Mouse (Mus musculus) adrenal gland, adult (tissue): ENCODE measurements around the gene Bcor.

Experiments used
- DNase-seq, 2 experiments: peaks; one replicate each; pipeline ENCODE4 v3.0.0; 2022 to 2023; ENCODE audit warnings: low spot score in 1 of 2; ENCODE audit not compliant: inconsistent age in 2 of 2

The Bcor gene

GRCm38 (mm10) chrX:12151996-12152904, 7.9 kb downstream of the Bcor start:
- peak in 1 of 2 experiments; percentile 34 for DNase-seq

- DNase-seq, result peak; percentile 41 to 59
Observed at GRCm38 (mm10) chrX:12151269-12151995, 8.7 kb downstream of the Bcor start.

DNA sequence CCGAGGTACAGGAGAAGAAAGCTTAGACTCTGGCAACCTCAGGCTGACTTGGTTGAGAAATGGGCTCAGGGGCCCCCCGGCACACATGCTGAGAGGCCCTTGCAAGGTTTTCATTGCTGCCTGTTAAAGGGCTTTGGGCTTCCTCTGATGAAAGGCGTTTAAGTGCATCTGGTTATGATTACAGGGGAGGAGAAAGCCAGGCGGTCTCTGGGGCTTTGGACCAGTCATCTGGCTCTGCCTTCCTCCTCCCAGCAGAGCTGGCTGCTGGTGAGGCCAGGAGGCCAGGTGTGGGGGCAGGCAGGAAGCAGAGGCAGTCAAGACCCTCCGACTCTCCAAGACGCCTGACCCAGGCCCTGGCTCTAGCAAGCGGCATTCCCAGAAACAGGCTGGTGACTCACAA, 9.7 kb downstream of the Bcor start:
- DNase-seq, result peak in 1 of 2 experiments; percentile 44

DNA sequence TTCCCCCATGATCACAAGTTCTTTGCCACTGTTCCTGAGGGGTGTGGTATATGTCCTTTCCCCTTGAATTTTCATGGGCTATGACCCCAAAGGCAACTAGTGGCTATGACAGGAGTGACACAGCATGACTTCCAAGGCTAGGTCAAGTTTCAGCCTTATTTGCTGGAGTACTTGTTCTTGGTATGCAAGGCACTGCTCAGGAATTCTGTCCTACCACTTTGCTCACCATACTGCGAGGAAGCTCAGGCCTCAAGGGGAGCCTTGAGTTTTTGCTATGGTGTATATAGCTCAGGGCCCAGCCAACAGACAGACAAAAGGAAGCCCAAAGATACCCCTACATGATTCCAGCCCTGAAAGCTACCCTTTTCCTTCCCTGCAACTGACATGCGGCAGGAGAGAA, 13.9 kb downstream of the Bcor start:
- no peak for DNase-seq

- DNase-seq, result no peak
Observed at GRCm38 (mm10) chrX:12142832-12143231, 17.3 kb downstream of the Bcor start.

- peak; percentile 39 to 73 for DNase-seq
Observed at GRCm38 (mm10) chrX:12140086-12140740, 19.9 kb downstream of the Bcor start.

GRCm38 (mm10) chrX:12138266-12138665, 21.9 kb downstream of the Bcor start:
- DNase-seq, result no peak

GRCm38 (mm10) chrX:12137121-12137521, 23.0 kb downstream of the Bcor start:
- DNase-seq, result peak in 1 of 2 experiments; percentile 31

- DNase-seq, result peak; percentile 72 to 87
Observed at GRCm38 (mm10) chrX:12136261-12137101, 23.7 kb downstream of the Bcor start.

- peak; percentile 82 to 87 for DNase-seq
Observed at GRCm38 (mm10) chrX:12135121-12136111, 24.7 kb downstream of the Bcor start.

DNA sequence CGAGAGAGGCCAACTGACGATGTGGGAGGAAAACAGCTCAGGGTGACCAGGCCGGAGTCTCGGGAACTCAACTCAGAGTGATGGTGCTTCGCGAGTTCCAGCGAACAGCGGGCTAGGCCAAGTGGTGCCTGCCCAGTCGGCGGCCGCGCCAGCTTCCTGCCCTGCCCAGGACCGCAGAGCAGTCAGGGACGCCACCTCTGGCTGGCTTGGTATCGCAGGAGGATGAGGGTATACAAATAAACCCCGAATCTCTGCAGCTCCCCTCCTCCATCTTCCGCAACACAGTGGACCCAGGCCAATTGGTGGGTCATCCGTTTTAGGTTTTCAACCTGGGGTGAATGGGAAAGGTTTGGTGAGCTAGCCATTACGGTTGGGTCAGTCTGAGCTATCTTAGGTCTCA, 25.6 kb downstream of the Bcor start:
- DNase-seq, result peak; percentile 79 to 83

DNA sequence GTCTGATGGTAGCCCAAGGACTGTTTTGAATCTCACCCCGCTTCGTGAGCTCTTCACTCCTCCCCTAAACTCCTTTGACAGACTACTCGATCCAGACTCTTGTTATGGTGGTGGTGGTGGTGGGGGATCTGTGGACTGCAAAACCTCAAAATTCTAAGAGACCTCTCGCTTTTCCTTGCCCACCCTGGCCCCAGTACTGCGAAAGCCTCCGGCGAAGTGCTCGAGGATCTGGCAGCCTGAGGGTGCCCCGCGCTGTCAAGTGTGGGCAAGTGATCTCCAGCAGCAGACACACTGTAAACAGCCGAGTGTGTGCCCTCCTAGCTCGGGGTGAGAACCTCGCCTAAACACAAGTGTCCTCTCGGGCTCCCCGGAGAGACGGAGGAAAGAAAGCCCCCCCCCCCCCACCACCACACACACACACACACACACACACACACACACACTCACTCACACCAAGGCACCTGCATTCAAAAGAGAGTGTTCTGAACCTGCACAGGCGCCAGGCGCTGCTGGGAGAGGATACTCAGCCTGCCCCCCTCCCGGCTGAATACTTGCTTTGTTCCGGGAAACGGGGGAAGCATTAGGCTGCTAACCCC, 26.2 kb downstream of the Bcor start:
- no peak for DNase-seq

DNA sequence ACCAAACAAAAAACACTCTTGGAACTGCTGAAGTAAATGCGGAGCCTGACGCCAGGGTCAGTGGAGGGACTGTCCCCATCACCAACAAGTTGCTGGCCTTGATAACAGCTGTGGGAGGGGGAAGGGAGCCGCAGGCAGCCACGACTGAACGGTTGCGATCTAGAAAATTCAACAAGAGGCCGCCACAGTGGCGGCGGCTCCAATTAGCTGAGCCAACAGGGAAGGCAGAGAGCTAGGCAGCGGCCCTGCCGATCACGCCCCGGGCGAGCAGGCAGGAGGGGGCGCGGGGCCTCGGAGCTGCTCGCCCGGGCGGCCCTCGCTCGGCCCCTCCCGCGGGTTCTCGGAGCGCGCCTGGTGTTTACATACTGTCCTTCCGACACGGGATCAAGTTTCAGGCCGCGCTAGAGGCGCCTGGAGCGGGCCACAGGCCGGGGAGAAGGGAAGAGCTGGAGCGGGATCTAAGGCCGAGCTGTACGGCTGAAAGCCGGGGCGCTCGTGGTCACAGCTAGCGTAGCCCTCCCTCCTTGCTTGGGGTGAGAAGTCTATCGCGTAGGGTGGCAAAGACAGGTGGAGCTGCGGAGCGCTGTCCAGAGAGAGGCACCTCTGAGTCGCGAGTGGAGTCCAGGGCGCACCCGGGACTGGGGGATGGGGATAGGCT, 26.8 kb downstream of the Bcor start:
- peak; percentile 56 to 79 for DNase-seq

- peak in 1 of 2 experiments; percentile 56 for DNase-seq
Observed at GRCm38 (mm10) chrX:12132541-12133177, 27.5 kb downstream of the Bcor start.

- peak in 1 of 2 experiments; percentile 43 for DNase-seq
Observed at GRCm38 (mm10) chrX:12129828-12130809, 30.0 kb downstream of the Bcor start.

DNA sequence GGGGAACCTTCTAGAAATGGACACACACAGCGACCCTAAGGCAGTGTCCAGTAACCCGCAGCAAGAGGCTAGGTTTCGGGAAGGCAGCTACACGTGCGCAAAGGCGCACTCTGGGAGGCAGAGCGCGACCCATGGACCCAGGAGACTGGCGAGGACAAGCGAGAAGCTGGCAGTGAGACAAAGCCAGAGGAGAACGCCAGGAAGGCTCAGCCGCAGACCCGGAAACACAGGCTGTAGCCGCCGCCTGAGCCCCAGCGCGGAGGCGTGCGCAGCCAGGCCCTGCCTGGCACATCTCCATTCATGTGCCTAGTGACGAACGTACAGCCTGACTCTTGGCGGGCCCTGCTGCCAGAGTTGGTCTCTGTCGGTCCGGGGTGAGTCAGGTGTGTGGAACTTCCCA, 30.9 kb downstream of the Bcor start:
- peak; percentile 80 to 84 for DNase-seq
